In the genomic region with DNA sequence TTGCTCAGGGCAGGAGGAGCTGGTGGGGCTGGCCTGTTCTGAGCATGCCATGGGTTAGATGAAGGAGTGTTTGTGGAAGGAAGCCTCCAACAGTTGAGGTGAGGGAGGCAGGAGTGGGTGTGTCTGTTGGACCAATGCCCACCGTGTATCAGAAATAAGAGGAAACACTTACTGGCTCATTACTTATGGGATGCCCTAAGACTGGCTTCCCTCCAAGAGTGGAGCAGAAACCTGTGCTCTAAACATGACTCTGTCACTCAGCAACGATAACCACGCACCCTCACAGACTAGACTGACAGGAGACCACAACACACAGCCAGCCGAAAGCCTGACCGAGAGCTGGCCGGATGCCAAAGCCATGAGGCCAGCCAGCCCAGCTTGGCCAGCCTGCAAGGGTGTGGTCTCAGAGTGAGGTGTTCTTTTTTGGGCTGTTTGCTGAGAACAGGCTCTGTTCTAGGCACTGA, we compare ENCODE assay signal across 8 mouse cellular contexts. TPM values are rescaled to one million over a fixed set of nuclear protein-coding genes. Genes with fewer than 3 reads are reported as not detected.
A peak's percentile ranks its signal among the peaks of the same experiment; 100 is the strongest.
DNase-seq lines count a peak whose midpoint lies in the region; ATAC-seq and TF ChIP-seq lines count a peak whose summit lies in the region.

No protein-coding gene starts in this region.

- no peaks in the 10 kb centered on the region for H3K27me3 ChIP-seq in cerebellum, adult 2 months (ENCODE audit: control insufficient read depth, insufficient read depth, low read length)
- no peaks in the 10 kb centered on the region for H3K27me3 ChIP-seq in heart, embryonic 16.5 days (ENCODE audit: control insufficient read depth, insufficient read depth, low read length)
- 0 out of 2 replicates have a peak, but pooled peaks cover 3% of the 10 kb centered on the region for H3K27me3 ChIP-seq in limb, embryonic 15.5 days

- no peak overlapping the region for H3K27ac ChIP-seq in cerebellum, adult 2 months (ENCODE audit: insufficient read depth, low read length)
- peak overlapping the region; percentile 76 for H3K27ac ChIP-seq in heart, embryonic 16.5 days (ENCODE audit: low read length)
- H3K27ac ChIP-seq in limb, embryonic 15.5 days: peak overlapping the region; percentile 84

- peaks cover 7% of the 10 kb centered on the region; the same call in 1 of the 2 replicates for H3K4me1 ChIP-seq in cerebellum, adult 2 months (ENCODE audit: control insufficient read depth, insufficient read depth, low read length)
- H3K4me1 ChIP-seq in heart, embryonic 16.5 days (ENCODE audit: control insufficient read depth, insufficient read depth, low read length): peaks cover 12% of the 10 kb centered on the region
- H3K4me1 ChIP-seq in limb, embryonic 15.5 days: peaks cover 16% of the 10 kb centered on the region

- no peak overlapping the region for H3K4me2 ChIP-seq in heart, embryonic 16.5 days (ENCODE audit: low read depth, low read length)
- H3K4me2 ChIP-seq in limb, embryonic 15.5 days: peak overlapping the region; percentile 24; the same call in 1 of the 2 replicates

- TF ChIP-seq POLR2A in cerebellum, adult 2 months (IDR thresholded peaks at IDR 0.05; ENCODE audit: borderline replicate concordance, insufficient read depth, low read length): no peak

- ATAC-seq in cerebellum, adult (ENCODE audit: insufficient number of reproducible peaks, low FRiP score, low TSS enrichment): no peak
- ATAC-seq in heart, embryonic 16.5 days (replicated peaks; ENCODE audit: extremely low read depth, insufficient read depth, low FRiP score): peak; percentile 94
- ATAC-seq in limb, embryonic 15.5 days (ENCODE audit: insufficient number of reproducible peaks, low FRiP score, low TSS enrichment, low read depth): peak; percentile 79

- no peaks in the 10 kb centered on the region for H3K36me3 ChIP-seq in heart, embryonic 16.5 days (ENCODE audit: control insufficient read depth, insufficient read depth)
- no peaks in the 10 kb centered on the region for H3K36me3 ChIP-seq in limb, embryonic 15.5 days

- H3K9ac ChIP-seq in heart, embryonic 16.5 days (ENCODE audit: low read length): no peak overlapping the region
- H3K9ac ChIP-seq in limb, embryonic 15.5 days: no peak overlapping the region

- H3K9me3 ChIP-seq in heart, embryonic 16.5 days (replicated peaks; ENCODE audit: control insufficient read depth, low read length): peaks cover 4% of the 10 kb centered on the region; the same call in 1 of the 2 replicates
- no peaks in the 10 kb centered on the region for H3K9me3 ChIP-seq in limb, embryonic 15.5 days

- DNase-seq in cerebellum, adult 2 months: peak; percentile 34 to 41
- DNase-seq in CD4-positive helper T cell, adult 2 months (ENCODE audit: low read depth, low spot score): peak; percentile 78
- DNase-seq in cerebellum, postnatal 14 days: peak; percentile 67 to 77
- DNase-seq in ovary, postnatal 36 days (ENCODE audit: low spot score): peak; percentile 57
- DNase-seq in embryo, embryonic 11 days: no peak

- no peak for TF ChIP-seq CTCF in cerebellum, adult 2 months (IDR thresholded peaks at IDR 0.05; ENCODE audit: borderline replicate concordance, insufficient read depth, low read depth, low read length)

- H3K4me3 ChIP-seq in cerebellum, adult 2 months (replicated peaks; ENCODE audit: insufficient read depth, low read depth, low read length): no peak overlapping the region
- H3K4me3 ChIP-seq in heart, embryonic 16.5 days (ENCODE audit: low read length): no peak overlapping the region
- no peak overlapping the region for H3K4me3 ChIP-seq in limb, embryonic 15.5 days

- 6% methylated on average over 6 of the region's 6 CpGs for WGBS in cerebellum, adult 2 months
- WGBS in heart, embryonic 16.5 days: 5% methylated on average over 6 of the region's 6 CpGs
- 18% methylated on average over 6 of the region's 6 CpGs for whole genome bisulfite sequencing in limb, embryonic 15.5 days

RNA-seq across cellular contexts. Expression of gene Asprv1, which starts 28.0 kb away (rescaled TPM):
- polyA plus RNA-seq in cerebellum, adult 2 months (2012; rRNA removed): 2.1 and 2.5 TPM in 2 replicates
- polyA plus RNA-seq in heart, embryonic 16.5 days (2015; fragmentation: Nextera tagmentation; extraction: Ambion mirVana): 0.64 and 0.86 TPM in 2 replicates
- polyA plus RNA-seq in limb, embryonic 15.5 days (2015; fragmentation: Nextera tagmentation; extraction: Ambion mirVana): 610 and 666 TPM in 2 replicates

Comparison
In these comparisons a context has a peak if more than half of its experiments do, and no peak if none do; other contexts are left out.
1. RNA of gene Asprv1, which starts 28.0 kb away (polyA plus RNA-seq): 610 to 666 TPM in limb, embryonic 15.5 days; 2.1 to 2.5 TPM in cerebellum, adult 2 months and 0.64 to 0.86 TPM in heart, embryonic 16.5 days; every median in the first group is over 100 times any median in the second.